Mouse (Mus musculus): ENCODE measurements at regions not wholly inside any gene's neighbourhood (a gene's known extent, or its start where the extent isn't known, plus 50 kb on each side); places are given as distances from the start of the nearest gene placed in this dataset.

GRCm38 (mm10) chr7:145110657-145111251, 97.2 kb downstream of the 1810010D01Rik start:
- Histone ChIP-seq H3K36me3 (ENCODE audit: inconsistent target) (no peaks in the 10 kb centered on the region), H3K4me3 (ENCODE audit: inconsistent target) (peak overlapping the region; percentile 22), H3K27ac (peak overlapping the region; percentile 100), H3K79me2 (ENCODE audit: inconsistent target) (no peaks in the 10 kb centered on the region)
- 1% methylated on average over 10 of the region's 10 CpGs for WGBS (ENCODE audit: missing documents)

- 94% methylated on average over 3 of the region's 3 CpGs for WGBS (ENCODE audit: missing documents)
- no peaks in the 10 kb centered on the region for H3K36me3 ChIP-seq (ENCODE audit: inconsistent target)
- peak overlapping the region; percentile 100 for H3K27ac ChIP-seq
- H3K4me3 ChIP-seq (ENCODE audit: inconsistent target), result no peak overlapping the region
- H3K79me2 ChIP-seq (ENCODE audit: inconsistent target), result no peaks in the 10 kb centered on the region
These were observed 97.9 kb downstream of the 1810010D01Rik start for GRCm38 (mm10) chr7:145110028-145110427.

- WGBS (ENCODE audit: missing documents), result 98% methylated on average over 4 of the region's 4 CpGs
- H3K79me2 ChIP-seq (ENCODE audit: inconsistent target), result no peaks in the 10 kb centered on the region
- no peaks in the 10 kb centered on the region for H3K36me3 ChIP-seq (ENCODE audit: inconsistent target)
- no peak overlapping the region for H3K4me3 ChIP-seq (ENCODE audit: inconsistent target)
- H3K27ac ChIP-seq, result peak overlapping the region; percentile 100
These were observed 98.4 kb downstream of the 1810010D01Rik start for GRCm38 (mm10) chr7:145109471-145109870.

- Histone ChIP-seq H3K4me3 (ENCODE audit: inconsistent target) (no peak overlapping the region), H3K79me2 (ENCODE audit: inconsistent target) (no peaks in the 10 kb centered on the region), H3K27ac (peak overlapping the region; percentile 100; the same call in 1 of the 2 replicates), H3K36me3 (ENCODE audit: inconsistent target) (no peaks in the 10 kb centered on the region)
- WGBS (ENCODE audit: missing documents), result 93% methylated on average over 3 of the region's 3 CpGs
These were observed 98.9 kb downstream of the 1810010D01Rik start for GRCm38 (mm10) chr7:145108994-145109393.

GRCm38 (mm10) chr7:145107575-145108170, 100.2 kb downstream of the 1810010D01Rik start:
- Histone ChIP-seq H3K27ac (peak overlapping the region; percentile 78), H3K4me3 (ENCODE audit: inconsistent target) (no peak overlapping the region), H3K36me3 (ENCODE audit: inconsistent target) (no peaks in the 10 kb centered on the region), H3K79me2 (ENCODE audit: inconsistent target) (no peaks in the 10 kb centered on the region)
- 88% methylated on average over 2 of the region's 2 CpGs for WGBS (ENCODE audit: missing documents)

- Histone ChIP-seq H3K27ac (peak overlapping the region; percentile 78), H3K79me2 (ENCODE audit: inconsistent target) (no peaks in the 10 kb centered on the region), H3K4me3 (ENCODE audit: inconsistent target) (no peak overlapping the region), H3K36me3 (ENCODE audit: inconsistent target) (no peaks in the 10 kb centered on the region)
- WGBS (ENCODE audit: missing documents), result 7% methylated on average over 4 of the region's 4 CpGs
These were observed 101.4 kb downstream of the 1810010D01Rik start for GRCm38 (mm10) chr7:145106494-145106849.

GRCm38 (mm10) chr7:145105831-145106493, 102.0 kb downstream of the 1810010D01Rik start:
- Histone ChIP-seq H3K36me3 (ENCODE audit: inconsistent target) (no peaks in the 10 kb centered on the region), H3K4me3 (ENCODE audit: inconsistent target) (no peak overlapping the region), H3K27ac (peak overlapping the region; percentile 78), H3K79me2 (ENCODE audit: inconsistent target) (no peaks in the 10 kb centered on the region)
- WGBS (ENCODE audit: missing documents), result 90% methylated on average over 7 of the region's 7 CpGs

GRCm38 (mm10) chr7:145102692-145103091, 105.2 kb downstream of the 1810010D01Rik start:
- no peaks in the 10 kb centered on the region for H3K79me2 ChIP-seq (ENCODE audit: inconsistent target)
- no peak overlapping the region for H3K27ac ChIP-seq
- no peaks in the 10 kb centered on the region for H3K36me3 ChIP-seq (ENCODE audit: inconsistent target)
- WGBS (ENCODE audit: missing documents), result 89% methylated on average over 5 of the region's 5 CpGs
- no peak overlapping the region for H3K4me3 ChIP-seq (ENCODE audit: inconsistent target)

GRCm38 (mm10) chr7:145102216-145102615, 105.7 kb downstream of the 1810010D01Rik start:
- Histone ChIP-seq H3K36me3 (ENCODE audit: inconsistent target) (no peaks in the 10 kb centered on the region), H3K79me2 (ENCODE audit: inconsistent target) (no peaks in the 10 kb centered on the region), H3K27ac (no peak overlapping the region), H3K4me3 (ENCODE audit: inconsistent target) (no peak overlapping the region)
- WGBS (ENCODE audit: missing documents), result 58% methylated on average over 6 of the region's 6 CpGs

GRCm38 (mm10) chr7:145098335-145098734, 109.6 kb downstream of the 1810010D01Rik start:
- no peak overlapping the region for H3K4me3 ChIP-seq (ENCODE audit: inconsistent target)

GRCm38 (mm10) chr7:145094134-145094526, 113.8 kb downstream of the 1810010D01Rik start:
- Histone ChIP-seq H3K36me3 (ENCODE audit: inconsistent target) (no peaks in the 10 kb centered on the region), H3K4me3 (ENCODE audit: inconsistent target) (no peak overlapping the region), H3K79me2 (ENCODE audit: inconsistent target) (no peaks in the 10 kb centered on the region), H3K27ac (no peak overlapping the region)
- WGBS (ENCODE audit: missing documents), result 89% methylated on average over 7 of the region's 7 CpGs

More at GRCm38 (mm10) chr7:145098335-145098734, 109.6 kb downstream of the 1810010D01Rik start:
- Histone ChIP-seq H3K36me3 (ENCODE audit: inconsistent target) (no peaks in the 10 kb centered on the region), H3K79me2 (ENCODE audit: inconsistent target) (no peaks in the 10 kb centered on the region), H3K27ac (no peak overlapping the region)
- WGBS (ENCODE audit: missing documents), result 59% methylated on average over 6 of the region's 6 CpGs

GRCm38 (mm10) chr7:145093417-145094133, 114.3 kb downstream of the 1810010D01Rik start:
- no peak overlapping the region for H3K4me3 ChIP-seq (ENCODE audit: inconsistent target)
- no peak overlapping the region for H3K27ac ChIP-seq
- H3K36me3 ChIP-seq (ENCODE audit: inconsistent target), result no peaks in the 10 kb centered on the region
- WGBS (ENCODE audit: missing documents), result 91% methylated on average over 3 of the region's 3 CpGs
- no peaks in the 10 kb centered on the region for H3K79me2 ChIP-seq (ENCODE audit: inconsistent target)

- Histone ChIP-seq H3K36me3 (ENCODE audit: inconsistent target) (no peaks in the 10 kb centered on the region), H3K4me3 (ENCODE audit: inconsistent target) (no peak overlapping the region), H3K27ac (no peak overlapping the region), H3K79me2 (ENCODE audit: inconsistent target) (no peaks in the 10 kb centered on the region)
- WGBS (ENCODE audit: missing documents), result 76% methylated on average over 6 of the region's 6 CpGs
These were observed 115.3 kb downstream of the 1810010D01Rik start for GRCm38 (mm10) chr7:145092392-145093176.

- H3K27ac ChIP-seq, result no peak overlapping the region
These were observed 117.1 kb downstream of the 1810010D01Rik start for GRCm38 (mm10) chr7:145090849-145091248.

More at GRCm38 (mm10) chr7:145090849-145091248, 117.1 kb downstream of the 1810010D01Rik start:
- 93% methylated on average over 4 of the region's 4 CpGs for WGBS (ENCODE audit: missing documents)
- no peaks in the 10 kb centered on the region for H3K79me2 ChIP-seq (ENCODE audit: inconsistent target)
- H3K36me3 ChIP-seq (ENCODE audit: inconsistent target), result no peaks in the 10 kb centered on the region
- no peak overlapping the region for H3K4me3 ChIP-seq (ENCODE audit: inconsistent target)
